Mouse (Mus musculus): ENCODE data around the gene Pde9a.

- TF ChIP-seq POLR2A (IDR thresholded peaks at IDR 0.05; ENCODE audit: borderline replicate concordance, extremely low read depth, low read depth, low read length) (no peak), CTCF (IDR thresholded peaks at IDR 0.05; ENCODE audit: insufficient read depth, low read length) (no peak)
These were observed 37.0 kb downstream of the Pde9a start for GRCm38 (mm10) chr17:31423020-31423419.

Data from lung, adult 2 months (tissue).